Mouse (Mus musculus): ENCODE data around the gene Spx.

DNA sequence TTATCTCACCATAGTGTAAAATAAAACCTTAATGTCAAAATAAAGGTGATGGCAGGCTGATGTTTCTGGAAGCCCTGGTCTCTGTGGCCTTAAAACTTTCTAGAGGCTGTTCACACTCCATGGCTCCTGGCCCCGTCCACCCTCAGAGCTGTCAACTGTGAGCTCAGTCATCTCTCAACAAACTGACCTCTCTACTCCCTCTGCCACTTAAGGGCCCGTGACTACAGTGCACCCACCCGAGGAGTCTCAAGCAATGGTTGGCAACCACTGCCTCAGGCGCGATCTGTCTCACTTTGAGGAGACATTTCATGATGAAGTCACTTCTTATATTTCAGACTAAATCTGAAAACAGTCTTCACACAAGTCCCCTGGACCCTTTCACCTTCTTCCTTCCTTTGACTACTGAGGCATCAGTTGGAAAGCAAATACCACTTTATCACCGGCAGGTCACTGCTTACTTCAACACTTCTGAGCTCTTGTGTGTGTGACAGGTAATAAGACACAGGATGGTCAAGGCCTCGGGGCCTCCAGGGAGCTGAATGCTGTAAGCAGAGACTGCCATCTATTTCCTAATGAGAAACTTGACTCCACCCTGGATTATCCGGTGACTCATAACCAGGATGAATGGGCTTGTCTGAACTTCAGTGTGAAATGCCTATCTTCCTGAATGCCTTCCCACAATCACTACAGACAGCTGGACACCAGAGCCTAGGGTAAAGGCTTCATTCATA, 47.3 kb upstream of the Spx start:
- TF ChIP-seq CTCF (IDR thresholded peaks at IDR 0.05; ENCODE audit: low read depth): no peak
- no peak for TF ChIP-seq EP300 (IDR thresholded peaks at IDR 0.05; ENCODE audit: low read depth)

All from heart, postnatal 0 days (tissue).